Mouse (Mus musculus) gonadal fat pad, adult 2 months (tissue): Measurements from ENCODE around the gene Ccl6. TPM values are rescaled to one million over a fixed set of nuclear protein-coding genes. Genes with fewer than 3 reads are reported as not detected.

Experiments used
- DNase-seq: peaks from one replicate; pipeline ENCODE4 v3.0.0-alpha.2; 2012; ENCODE audit warnings: low read depth
- polyA plus RNA-seq: library from polyadenylated mRNA; depleted of rRNA; stranded (reverse); fragments of >200 nt; gene quantifications from 2 replicates; pipeline ENCODE4 v1.2.3, GENCODE M21; 2012

The Ccl6 gene
- polyA plus RNA-seq, 1 experiment, result 37.3 TPM

DNA sequence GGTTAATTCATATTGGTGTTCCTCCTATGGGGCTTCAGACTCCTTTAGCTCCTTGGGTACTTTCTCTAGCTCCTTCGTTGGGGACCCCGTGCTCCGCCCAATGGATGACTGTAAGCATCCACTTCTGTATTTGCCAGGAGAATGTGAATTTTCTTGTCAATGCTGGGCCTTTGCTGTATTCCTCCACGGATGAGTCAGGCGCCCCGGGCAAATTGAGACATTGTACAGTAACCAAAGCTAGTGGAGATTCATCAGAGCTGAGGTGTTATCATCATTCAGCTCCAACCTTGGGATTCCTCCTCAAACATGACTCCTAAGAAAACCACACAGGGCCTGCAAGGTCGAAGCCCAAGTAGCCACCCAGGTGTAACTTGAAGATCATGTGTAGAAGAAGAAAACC, 4.9 kb upstream of the Ccl6 start:
- no peak for DNase-seq

DNA sequence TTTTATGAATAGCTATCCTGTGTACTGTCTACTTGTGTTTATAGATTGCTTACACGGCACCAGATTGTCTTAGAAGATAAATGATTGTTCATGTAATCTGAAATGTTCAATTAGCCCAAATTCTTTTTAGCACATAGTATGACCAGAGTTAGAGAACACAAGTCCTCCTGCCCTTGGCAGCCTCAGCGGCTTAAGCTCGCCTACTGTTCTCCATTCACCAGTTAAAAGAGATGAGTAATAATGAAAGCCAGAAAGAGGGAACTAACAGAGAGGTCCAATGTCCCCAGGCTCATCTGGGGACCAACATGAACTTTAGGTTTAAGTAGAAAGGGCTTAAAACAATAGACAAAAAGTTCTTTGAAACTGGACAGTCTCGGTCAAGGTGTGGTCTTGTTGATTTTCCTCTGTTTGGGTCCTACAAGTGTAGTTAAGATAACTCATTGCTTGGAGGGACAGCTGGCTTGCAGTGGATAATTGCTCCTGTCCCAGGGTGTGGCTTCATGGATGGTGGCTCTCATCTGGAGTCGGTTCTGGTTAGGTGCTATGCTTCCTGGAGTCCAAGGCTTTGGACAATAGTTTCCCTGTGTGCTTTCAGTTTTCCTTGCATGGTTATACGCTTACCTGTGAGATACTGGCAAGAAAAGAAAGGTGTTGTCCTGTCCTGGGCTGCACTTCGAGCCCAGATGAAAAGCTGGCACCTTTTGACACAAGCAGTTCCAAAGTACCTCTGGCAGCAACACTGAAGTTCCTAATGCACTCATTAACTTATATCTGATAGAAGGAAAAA, 3.0 kb upstream of the Ccl6 start:
- DNase-seq, result no peak

DNA sequence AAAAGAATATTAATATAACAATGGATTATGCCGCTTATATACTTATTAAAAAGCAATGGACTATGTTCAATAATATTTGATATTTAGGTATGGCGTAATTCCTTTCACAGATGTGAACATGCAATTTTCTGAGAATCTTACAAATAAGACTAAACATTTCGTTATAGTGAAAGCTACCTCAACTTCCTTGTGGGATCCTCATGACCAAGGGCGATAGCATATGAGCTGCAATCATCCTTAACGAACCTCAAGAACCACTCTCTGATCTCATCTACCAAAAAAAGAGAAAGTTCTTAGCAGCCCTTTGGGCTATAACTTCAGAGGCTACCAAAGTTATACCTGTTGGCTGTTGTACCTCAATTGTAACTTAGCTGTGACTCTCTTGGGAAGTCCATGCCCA, 566 bp upstream of the Ccl6 start:
- no peak for DNase-seq

DNA sequence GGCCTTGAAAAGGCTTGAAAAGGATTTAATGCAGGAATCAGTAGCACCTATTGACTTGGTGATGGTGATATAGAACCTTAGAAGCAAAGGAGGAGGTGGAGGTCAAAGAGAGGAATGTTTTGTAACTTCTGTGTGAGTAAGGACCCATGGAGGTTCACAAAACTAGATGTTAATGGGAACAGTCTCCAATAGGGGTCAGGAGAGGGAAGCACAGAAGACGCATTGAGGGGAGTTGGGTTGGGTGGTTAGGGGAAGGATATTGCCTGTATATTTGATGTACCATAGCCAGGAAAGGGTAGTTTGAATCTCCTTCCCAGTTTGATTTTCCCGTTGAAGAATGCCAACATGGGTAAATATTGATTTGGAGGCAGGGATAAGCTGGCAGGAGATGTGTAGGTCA, 8.7 kb downstream of the Ccl6 start:
- no peak for DNase-seq

DNA sequence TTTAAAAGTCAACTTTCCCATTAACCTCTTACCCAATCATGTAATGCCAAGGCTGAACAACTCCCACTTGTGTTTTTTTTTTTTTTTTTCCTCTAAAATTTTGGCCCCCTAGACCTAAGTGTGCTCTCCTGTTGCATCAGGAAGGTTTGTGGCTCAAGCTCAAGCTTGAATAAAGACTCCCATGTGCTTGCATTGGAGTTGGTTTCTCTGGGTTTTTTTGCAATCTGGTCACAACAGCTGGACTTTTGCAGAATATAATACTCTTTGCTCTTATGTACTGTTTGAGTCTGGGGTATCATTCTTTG, 9.5 kb downstream of the Ccl6 start:
- DNase-seq, result no peak

DNA sequence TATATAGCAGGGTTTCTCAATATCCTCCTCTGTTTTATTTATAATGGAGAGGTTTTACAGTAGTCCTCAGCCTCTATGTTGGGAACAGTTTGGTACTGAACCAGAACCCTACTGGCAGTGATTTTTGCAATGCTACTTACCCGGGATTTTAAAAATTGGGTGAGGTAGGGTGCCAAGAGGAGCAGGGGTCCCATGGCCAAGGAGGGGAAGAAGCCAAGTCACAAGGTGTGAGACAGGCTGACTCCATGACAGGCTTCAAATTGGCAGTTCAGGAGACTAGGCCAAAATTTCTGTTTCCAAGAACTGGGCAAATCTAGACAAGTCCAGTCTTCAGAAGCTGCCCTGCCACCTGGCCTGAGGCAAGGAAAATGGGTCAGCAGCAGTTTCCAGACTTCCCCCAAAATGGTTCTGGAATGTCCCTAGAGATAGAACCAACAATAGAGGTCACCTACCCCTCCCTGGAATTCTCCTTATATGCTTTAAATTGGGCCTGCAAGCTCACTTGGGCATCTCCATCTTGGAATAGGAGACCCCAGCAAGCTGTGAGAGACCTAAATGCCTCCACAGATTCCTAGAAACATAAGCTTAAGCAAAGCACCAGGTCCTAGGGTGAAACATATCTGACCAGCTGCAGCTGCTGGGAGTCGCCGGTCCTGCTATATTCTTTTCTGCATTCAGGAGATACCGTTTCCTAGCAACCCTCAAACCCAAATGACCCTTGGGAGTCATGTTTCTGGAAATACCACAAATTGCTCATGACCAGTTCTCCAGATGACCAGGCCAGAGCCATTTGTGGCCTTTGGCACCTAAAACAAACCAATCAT, 10.0 kb downstream of the Ccl6 start:
- DNase-seq, result no peak

DNA sequence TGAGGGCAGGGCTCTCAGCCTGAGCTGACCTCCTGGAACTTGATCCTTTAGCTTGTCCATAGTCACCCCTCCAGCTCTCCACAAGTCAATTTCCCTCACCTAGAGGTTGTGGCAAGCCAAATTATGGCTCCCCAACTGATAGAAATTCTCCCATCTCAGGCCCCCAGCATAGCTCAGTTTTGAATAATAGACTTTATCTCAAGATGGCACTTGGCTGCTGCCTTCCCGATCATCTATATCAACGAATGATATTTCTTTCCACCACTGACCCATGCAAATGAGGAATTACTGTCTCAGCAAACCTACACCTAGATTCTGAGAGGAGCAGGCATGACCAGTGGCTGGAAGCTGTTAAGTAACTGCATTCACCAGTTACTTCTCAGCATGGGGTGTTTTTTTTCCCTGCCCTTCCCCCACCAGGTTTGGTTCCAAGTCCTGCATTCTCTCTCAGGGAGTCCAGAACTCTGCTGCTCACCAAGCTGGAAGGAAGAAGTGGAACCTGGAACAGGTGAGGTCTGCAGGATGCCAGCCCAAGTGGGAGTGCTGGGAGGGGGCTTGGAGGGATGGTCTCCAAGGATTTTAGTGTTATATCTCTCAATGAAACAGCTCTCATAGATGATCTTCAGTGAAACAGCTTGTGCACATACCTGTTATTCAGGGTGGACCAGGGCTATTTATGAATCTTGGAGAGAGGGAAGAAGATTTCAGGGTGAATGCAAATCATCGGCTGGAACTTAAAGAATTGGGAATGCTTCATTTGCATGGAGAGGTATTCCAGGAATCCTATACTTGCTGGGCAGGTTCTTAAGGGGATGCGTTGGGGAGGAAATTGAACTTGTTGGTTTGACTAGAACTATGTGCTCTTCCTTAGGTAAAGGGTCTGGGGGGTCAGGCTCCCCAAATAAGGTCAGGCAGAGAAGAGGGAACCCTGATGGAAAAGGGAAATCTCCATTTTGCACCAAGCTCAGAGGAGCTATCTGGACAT, 11.0 kb downstream of the Ccl6 start:
- no peak for DNase-seq

DNA sequence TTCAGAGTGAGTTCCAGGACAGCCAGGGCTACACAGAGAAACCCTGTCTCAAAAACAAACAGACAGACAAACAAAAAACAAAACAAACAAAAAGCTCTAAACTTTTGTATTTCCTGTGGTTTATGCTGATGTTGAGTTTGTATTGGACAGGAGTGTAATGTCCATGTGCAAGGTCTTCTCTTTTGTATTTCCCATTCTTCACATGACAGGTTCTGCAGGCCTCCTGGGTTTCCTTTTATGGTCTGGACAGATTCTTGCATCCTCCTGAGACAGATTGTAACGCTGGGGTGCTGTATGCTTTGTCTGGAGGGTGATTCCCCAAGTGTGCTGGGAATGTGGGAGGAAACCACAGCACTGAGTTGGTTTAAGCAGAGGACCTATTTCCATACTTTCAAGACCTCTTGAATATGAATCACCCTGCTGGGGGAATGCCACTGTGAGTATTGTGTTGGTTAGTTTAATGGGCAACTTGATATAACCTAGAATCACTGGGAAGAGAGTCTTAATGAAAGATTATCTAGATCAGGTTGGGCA, 12.1 kb downstream of the Ccl6 start:
- DNase-seq, result no peak

DNA sequence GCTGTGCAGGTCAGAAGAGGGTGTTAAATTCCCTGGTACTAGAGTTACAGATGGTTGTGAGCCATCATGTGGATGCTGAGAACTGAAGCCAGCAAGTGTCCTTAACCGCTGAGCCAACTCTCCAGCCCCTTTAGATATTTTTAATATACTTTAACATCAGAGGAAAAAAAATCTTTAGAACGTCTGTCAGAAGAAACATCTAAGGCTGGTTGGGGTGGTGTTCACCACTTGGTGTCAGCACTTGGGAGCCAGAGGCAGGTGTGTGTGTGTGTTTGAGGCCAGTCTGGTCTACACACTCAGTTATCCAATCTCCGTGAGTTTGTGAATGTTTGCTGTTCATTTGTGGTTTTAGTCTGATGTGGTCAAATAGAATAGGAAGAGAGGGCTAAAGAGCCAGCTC, 13.9 kb downstream of the Ccl6 start:
- DNase-seq, result no peak

DNA sequence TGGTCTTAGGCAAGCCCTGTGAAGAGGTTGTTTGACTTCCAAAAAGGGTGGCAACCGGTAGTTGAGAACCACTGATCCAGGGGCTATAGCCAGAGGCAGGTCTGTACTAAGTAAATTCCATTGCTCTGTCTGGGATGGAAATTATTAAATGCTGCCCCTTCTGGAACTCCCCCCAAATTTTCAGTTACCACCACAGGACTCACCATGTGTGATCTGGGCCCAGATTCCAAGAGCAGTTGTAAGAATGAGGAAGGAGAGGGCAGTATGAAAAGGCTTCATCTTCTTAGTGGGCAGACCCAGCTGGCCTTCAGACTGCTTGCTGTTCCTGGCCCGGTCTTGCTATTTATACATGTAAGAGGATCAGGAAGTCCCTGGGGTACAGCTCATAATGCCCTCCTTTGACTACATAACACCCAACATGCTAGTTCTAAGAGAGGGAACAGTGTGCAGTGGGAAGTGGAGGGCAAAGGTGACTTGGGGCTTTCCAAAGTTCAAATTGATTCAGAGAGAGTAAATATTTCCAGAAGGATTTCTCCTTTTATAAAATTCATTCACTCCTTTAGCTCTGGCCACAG, 14.6 kb downstream of the Ccl6 start, which contains the start of gene Ccl9:
Gene Ccl9 (minus strand): TSS at position 451 of the 575 bp plus-strand sequence.
- no peak for DNase-seq

DNA sequence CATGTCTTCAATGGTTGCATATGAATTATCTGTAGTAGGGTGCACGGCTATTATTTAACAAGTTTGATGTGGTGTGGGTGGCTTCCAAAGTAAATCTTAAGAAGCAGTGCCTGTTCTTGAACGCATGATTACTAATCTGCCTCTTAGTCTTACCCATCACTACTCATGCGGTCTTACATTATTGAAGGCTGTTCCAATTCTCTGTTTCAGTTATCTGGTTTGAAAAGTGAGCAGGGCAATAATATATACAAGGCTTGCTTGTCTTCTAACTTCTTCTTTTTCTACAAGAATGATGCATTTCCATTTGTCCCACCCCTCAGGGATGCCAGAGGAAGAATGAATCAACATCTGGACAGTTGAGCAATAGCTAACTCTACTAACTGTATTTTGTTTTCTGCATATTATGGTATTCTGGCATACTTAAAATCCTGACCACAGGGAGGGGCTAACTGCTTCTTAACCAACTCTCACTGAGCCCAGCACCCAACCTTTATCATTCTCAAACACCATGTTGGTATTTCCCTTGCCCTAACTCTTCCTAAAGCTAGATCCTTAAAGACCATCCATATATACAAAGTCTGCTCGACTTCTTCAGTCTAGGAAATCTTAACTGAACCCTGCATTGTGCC, 15.8 kb downstream of the Ccl6 start:
- no peak for DNase-seq

DNA sequence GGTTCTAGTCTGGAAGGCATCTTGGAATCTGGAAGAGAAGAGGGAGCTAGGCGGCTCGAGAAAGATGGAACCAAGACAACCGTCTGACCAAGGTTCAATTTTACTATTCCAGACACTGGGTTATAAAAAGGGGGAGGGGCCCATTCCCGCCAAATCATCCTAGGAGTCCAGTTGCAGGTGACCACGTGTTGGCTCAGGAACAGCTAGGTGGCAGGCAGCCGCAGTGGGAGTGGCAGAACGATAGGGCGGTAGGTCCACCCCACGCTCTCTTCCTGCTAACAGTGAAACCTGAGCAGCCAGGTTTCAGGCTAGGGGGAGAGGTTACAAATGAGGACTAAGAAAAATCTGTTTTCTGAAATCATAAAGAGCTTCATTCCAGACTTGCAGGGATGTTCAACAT, 20.1 kb downstream of the Ccl6 start:
- no peak for DNase-seq

DNA sequence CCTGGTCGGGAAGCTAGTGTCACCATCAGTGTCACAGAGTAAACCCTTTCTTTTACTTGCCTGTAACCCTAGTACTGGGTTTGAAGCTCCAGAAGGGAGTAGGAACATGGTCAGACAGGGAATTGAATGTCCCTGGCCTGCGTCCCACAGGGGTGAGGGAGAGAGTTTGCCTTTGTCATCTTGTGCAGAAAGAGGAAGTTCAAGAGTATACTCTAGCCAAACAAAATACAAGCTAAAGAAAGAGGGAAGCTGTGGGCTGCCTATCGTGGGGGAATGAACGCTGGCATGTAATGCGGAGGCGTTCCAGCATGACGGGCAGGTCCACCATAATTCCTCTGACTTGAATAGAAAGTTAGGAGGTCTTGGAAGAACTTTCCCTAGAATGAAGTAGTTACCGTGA, 20.7 kb downstream of the Ccl6 start:
- no peak for DNase-seq

DNA sequence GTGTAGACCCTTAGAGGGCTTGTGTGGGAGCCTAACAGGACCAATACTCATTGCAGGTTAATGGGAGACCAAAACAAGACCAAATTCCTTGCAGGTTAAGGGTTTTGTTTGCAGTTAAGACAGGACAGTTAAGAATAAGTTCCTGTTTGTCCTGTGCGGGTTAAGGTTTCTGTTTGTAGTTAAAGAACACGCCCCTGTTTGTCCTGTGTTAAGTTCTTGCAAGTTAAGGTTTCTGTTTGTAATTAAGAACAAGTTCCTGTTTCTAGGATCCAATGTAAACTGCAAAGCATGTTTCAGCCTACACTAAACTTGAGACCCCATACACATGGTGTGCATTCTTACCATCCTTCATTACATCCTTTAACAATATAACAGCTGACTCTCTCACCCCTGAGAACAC, 22.7 kb downstream of the Ccl6 start:
- no peak for DNase-seq

DNA sequence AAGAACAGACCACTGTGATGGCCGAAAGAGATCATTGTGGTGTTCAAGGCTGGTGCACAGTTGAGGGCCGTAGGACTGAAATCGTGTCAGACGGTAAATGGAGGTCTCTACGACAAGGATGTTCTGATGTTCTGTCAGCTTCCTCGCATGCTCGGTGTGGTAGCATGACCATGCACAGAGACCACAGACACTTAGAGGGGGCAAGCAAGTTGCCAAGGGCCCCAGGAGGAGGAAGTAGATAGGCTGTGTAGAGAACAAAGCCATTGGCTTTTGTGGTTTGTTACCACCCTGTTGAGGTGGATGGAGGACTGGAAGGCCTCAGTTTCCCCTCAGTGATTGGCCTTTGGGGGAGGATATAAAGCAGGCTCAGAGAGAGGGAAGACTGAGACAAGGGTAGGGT, 23.6 kb downstream of the Ccl6 start:
- no peak for DNase-seq

DNA sequence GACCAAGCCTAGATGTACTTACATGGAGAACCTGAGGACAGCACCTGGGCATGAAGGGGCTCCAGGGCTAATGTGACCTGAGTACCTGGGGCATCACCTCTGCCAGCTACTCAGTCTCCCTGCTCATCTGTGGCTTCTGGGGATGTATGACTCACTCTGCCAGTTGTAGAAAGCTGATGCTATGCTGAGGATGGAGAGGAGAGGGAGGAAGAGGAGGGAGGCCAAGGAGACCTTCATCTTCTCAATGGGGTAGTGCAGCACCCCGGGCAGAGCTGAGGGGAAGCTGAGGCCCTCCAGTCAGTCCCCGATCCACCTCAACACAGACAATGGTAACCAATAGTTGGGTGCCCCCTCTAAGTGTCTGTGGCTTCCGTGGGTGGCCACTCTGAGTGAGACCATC, 24.1 kb downstream of the Ccl6 start:
- no peak for DNase-seq

DNA sequence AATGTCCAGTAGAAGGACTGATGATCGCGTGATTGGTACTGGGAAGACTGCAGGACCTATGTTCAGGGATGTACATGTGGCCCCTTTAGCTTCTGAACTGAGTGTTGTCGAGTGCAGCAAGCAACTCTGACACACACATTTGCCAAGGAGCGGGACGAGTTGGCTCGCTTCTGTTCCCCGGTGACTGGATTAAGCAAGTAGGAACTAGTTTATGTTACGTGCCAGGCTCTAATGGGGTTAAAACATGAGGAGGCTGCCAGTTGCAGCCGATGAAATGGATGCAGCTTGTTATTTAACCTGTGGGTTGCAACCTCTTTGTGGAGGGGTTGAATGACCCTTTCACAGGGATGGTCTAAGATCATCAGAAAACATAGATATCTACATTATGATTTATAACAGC, 24.8 kb downstream of the Ccl6 start:
- no peak for DNase-seq

DNA sequence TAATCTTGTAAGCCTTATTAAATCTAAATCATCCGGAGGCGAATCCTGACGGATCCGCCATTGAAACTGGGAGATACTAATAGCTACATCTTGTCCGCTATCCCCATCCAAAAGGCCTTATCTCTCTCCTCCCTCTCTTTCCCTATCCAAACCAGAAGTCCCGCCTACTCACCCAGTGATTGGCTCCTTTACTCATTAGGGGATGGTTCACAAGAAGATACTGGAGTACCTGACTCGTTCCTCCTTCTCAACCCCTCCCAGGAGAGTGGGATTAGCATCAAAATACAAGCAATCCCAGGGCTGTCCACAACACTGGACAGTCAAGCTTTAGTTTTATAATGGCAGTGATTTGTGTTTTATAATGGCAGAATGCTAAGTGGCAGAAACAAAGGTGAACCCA, 25.6 kb downstream of the Ccl6 start:
- no peak for DNase-seq

DNA sequence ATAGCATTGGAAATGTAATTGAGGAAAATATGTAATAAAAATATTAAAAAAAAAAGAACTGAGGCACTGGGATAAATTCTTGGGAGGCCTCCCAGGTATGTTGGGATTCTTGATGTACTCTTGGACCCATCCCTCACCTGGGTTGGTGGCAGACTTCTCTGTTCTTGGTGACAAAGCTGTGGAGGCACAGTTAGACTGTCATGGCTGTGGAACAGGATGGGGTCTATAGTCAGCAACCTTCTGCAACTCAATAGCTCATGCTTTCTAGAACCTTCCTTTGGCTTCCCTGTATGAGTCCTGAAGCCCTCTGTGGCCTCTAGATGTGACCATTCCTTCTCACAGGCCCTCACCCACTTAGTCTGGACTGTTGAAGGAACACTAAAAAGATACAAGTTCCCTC, 26.3 kb downstream of the Ccl6 start:
- DNase-seq, result no peak

DNA sequence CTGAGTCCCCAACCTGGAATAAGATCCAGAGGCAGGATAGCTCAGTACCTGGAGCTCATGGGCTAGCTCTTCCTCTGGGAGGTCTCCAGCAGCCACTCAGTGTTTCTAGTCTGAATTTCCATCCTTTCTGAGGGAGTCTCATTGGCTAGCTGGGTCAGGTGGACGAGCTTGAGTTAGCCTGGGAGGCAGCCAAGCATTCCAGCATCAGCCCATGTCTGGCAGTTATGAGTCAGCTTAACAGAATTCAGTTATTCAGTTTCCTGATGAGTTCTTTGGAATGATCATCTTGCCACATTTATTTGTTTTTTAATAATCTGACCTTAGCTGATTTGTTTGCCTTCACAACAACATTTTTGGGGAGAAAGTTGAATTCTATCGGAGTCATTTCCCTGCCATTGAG, 29.1 kb downstream of the Ccl6 start:
- DNase-seq, result no peak

DNA sequence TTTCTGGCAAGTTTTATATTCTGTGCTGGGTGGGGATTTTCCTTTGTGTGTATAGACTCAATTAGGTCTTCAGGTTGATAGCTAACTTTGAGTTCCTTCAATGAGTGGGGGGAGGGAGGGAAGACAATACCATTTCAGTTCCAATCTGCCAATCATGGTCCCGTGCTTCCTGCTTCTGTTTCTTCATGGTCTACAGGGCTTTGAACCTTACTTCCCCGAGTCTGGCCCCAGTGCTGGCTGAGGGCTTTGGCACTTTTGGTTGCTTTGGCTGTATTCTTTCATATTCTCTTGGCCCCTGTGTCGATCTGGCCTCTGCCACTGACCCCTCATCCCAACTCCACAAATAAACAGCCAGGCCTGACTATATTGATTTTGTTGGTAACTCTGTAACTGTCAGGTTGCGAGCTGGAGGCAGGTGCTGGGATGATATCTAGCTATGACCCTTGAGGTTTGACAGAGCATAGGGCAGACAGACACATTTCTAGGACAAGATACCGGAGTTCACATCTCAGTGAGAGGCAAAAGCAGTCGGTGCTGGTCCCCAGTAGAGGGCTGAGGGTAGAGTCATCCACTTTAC, 30.5 kb downstream of the Ccl6 start:
- DNase-seq, result no peak
